Mouse (Mus musculus): Measurements from ENCODE around the gene Arid5b. TPM values are rescaled to one million over a fixed set of nuclear protein-coding genes. Genes with fewer than 3 reads are reported as not detected.

The Arid5b gene
- polyA plus RNA-seq, 1 experiment from 2014 or later, result 27.5 TPM

GRCm38 (mm10) chr10:68058378-68058777 lies 220.2 kb downstream of the Arid5b start:
- WGBS, result 88% methylated on average over 1 of the region's 1 CpGs
- DNase-seq (ENCODE audit: low spot score), result no peak
- Histone ChIP-seq H3K4me2 (ENCODE audit: low read depth, low read length) (no peak overlapping the region), H3K9me3 (replicated peaks; ENCODE audit: control insufficient read depth, low read length) (no peaks in the 10 kb centered on the region), H3K9ac (replicated peaks; ENCODE audit: low read length) (no peak overlapping the region), H3K4me3 (ENCODE audit: low read depth, low read length) (no peak overlapping the region), H3K27ac (replicated peaks; ENCODE audit: low read depth, low read length) (no peak overlapping the region), H3K36me3 (replicated peaks; ENCODE audit: control insufficient read depth, insufficient read depth, low read depth, low read length) (no peaks in the 10 kb centered on the region), H3K4me1 (ENCODE audit: control insufficient read depth, insufficient read depth, low read length) (no peaks in the 10 kb centered on the region), H3K27me3 (ENCODE audit: control insufficient read depth, insufficient read depth, low read length) (no peaks in the 10 kb centered on the region)
- ATAC-seq (replicated peaks; ENCODE audit: insufficient number of reproducible peaks, low FRiP score, low TSS enrichment, low read depth), result no peak

- H3K4me2 ChIP-seq (ENCODE audit: low read depth, low read length), result no peak overlapping the region
- H3K4me1 ChIP-seq (ENCODE audit: control insufficient read depth, insufficient read depth, low read length), result no peaks in the 10 kb centered on the region
- H3K36me3 ChIP-seq (replicated peaks; ENCODE audit: control insufficient read depth, insufficient read depth, low read depth, low read length), result no peaks in the 10 kb centered on the region
- WGBS, result 93% methylated on average over 3 of the region's 3 CpGs
- DNase-seq (ENCODE audit: low spot score) (no peak), ATAC-seq (replicated peaks; ENCODE audit: insufficient number of reproducible peaks, low FRiP score, low TSS enrichment, low read depth) (no peak)
- H3K4me3 ChIP-seq (ENCODE audit: low read depth, low read length), result no peak overlapping the region
- H3K9me3 ChIP-seq (replicated peaks; ENCODE audit: control insufficient read depth, low read length), result no peaks in the 10 kb centered on the region
- no peaks in the 10 kb centered on the region for H3K27me3 ChIP-seq (ENCODE audit: control insufficient read depth, insufficient read depth, low read length)
- no peak overlapping the region for H3K9ac ChIP-seq (replicated peaks; ENCODE audit: low read length)
- H3K27ac ChIP-seq (replicated peaks; ENCODE audit: low read depth, low read length), result no peak overlapping the region
Observed at GRCm38 (mm10) chr10:68057841-68058240, 220.7 kb downstream of the Arid5b start.

- no peak overlapping the region for H3K4me2 ChIP-seq (ENCODE audit: low read depth, low read length)
- no peak overlapping the region for H3K4me3 ChIP-seq (ENCODE audit: low read depth, low read length)
- no peaks in the 10 kb centered on the region for H3K27me3 ChIP-seq (ENCODE audit: control insufficient read depth, insufficient read depth, low read length)
- no peak overlapping the region for H3K9ac ChIP-seq (replicated peaks; ENCODE audit: low read length)
- ATAC-seq (replicated peaks; ENCODE audit: insufficient number of reproducible peaks, low FRiP score, low TSS enrichment, low read depth), result no peak
- no peak overlapping the region for H3K27ac ChIP-seq (replicated peaks; ENCODE audit: low read depth, low read length)
- H3K4me1 ChIP-seq (ENCODE audit: control insufficient read depth, insufficient read depth, low read length), result no peaks in the 10 kb centered on the region
- H3K36me3 ChIP-seq (replicated peaks; ENCODE audit: control insufficient read depth, insufficient read depth, low read depth, low read length), result no peaks in the 10 kb centered on the region
- no peak for DNase-seq (ENCODE audit: low spot score)
- H3K9me3 ChIP-seq (replicated peaks; ENCODE audit: control insufficient read depth, low read length), result no peaks in the 10 kb centered on the region
- WGBS, result 85% methylated on average over 6 of the region's 6 CpGs
Observed at GRCm38 (mm10) chr10:68054706-68055105, 223.8 kb downstream of the Arid5b start.

GRCm38 (mm10) chr10:68054131-68054530 lies 224.4 kb downstream of the Arid5b start:
- H3K36me3 ChIP-seq (replicated peaks; ENCODE audit: control insufficient read depth, insufficient read depth, low read depth, low read length), result no peaks in the 10 kb centered on the region
- H3K27ac ChIP-seq (replicated peaks; ENCODE audit: low read depth, low read length), result no peak overlapping the region
- WGBS, result 82% methylated on average over 5 of the region's 5 CpGs
- H3K4me3 ChIP-seq (ENCODE audit: low read depth, low read length), result no peak overlapping the region
- H3K9me3 ChIP-seq (replicated peaks; ENCODE audit: control insufficient read depth, low read length), result no peaks in the 10 kb centered on the region
- no peak overlapping the region for H3K4me2 ChIP-seq (ENCODE audit: low read depth, low read length)
- no peak for DNase-seq (ENCODE audit: low spot score)
- H3K4me1 ChIP-seq (ENCODE audit: control insufficient read depth, insufficient read depth, low read length), result no peaks in the 10 kb centered on the region
- H3K9ac ChIP-seq (replicated peaks; ENCODE audit: low read length), result no peak overlapping the region
- no peak for ATAC-seq (replicated peaks; ENCODE audit: insufficient number of reproducible peaks, low FRiP score, low TSS enrichment, low read depth)
- no peaks in the 10 kb centered on the region for H3K27me3 ChIP-seq (ENCODE audit: control insufficient read depth, insufficient read depth, low read length)

GRCm38 (mm10) chr10:68052307-68052706 lies 226.2 kb downstream of the Arid5b start:
- H3K27ac ChIP-seq (replicated peaks; ENCODE audit: low read depth, low read length), result no peak overlapping the region
- no peak overlapping the region for H3K9ac ChIP-seq (replicated peaks; ENCODE audit: low read length)
- ATAC-seq (replicated peaks; ENCODE audit: insufficient number of reproducible peaks, low FRiP score, low TSS enrichment, low read depth) (no peak), DNase-seq (ENCODE audit: low spot score) (no peak)
- H3K4me3 ChIP-seq (ENCODE audit: low read depth, low read length), result no peak overlapping the region
- 81% methylated on average over 8 of the region's 8 CpGs for WGBS
- no peaks in the 10 kb centered on the region for H3K9me3 ChIP-seq (replicated peaks; ENCODE audit: control insufficient read depth, low read length)
- H3K4me2 ChIP-seq (ENCODE audit: low read depth, low read length), result no peak overlapping the region
- no peaks in the 10 kb centered on the region for H3K27me3 ChIP-seq (ENCODE audit: control insufficient read depth, insufficient read depth, low read length)
- no peaks in the 10 kb centered on the region for H3K4me1 ChIP-seq (ENCODE audit: control insufficient read depth, insufficient read depth, low read length)
- no peaks in the 10 kb centered on the region for H3K36me3 ChIP-seq (replicated peaks; ENCODE audit: control insufficient read depth, insufficient read depth, low read depth, low read length)

GRCm38 (mm10) chr10:68051316-68051933 lies 227.1 kb downstream of the Arid5b start:
- H3K4me1 ChIP-seq (ENCODE audit: control insufficient read depth, insufficient read depth, low read length), result no peaks in the 10 kb centered on the region
- no peak overlapping the region for H3K4me3 ChIP-seq (ENCODE audit: low read depth, low read length)
- H3K4me2 ChIP-seq (ENCODE audit: low read depth, low read length), result no peak overlapping the region
- no peak overlapping the region for H3K9ac ChIP-seq (replicated peaks; ENCODE audit: low read length)
- ATAC-seq (replicated peaks; ENCODE audit: insufficient number of reproducible peaks, low FRiP score, low TSS enrichment, low read depth) (no peak), DNase-seq (ENCODE audit: low spot score) (no peak)
- WGBS, result 88% methylated on average over 14 of the region's 14 CpGs
- no peak overlapping the region for H3K27ac ChIP-seq (replicated peaks; ENCODE audit: low read depth, low read length)
- H3K27me3 ChIP-seq (ENCODE audit: control insufficient read depth, insufficient read depth, low read length), result no peaks in the 10 kb centered on the region
- H3K36me3 ChIP-seq (replicated peaks; ENCODE audit: control insufficient read depth, insufficient read depth, low read depth, low read length), result no peaks in the 10 kb centered on the region
- no peaks in the 10 kb centered on the region for H3K9me3 ChIP-seq (replicated peaks; ENCODE audit: control insufficient read depth, low read length)

- Histone ChIP-seq H3K4me1 (ENCODE audit: control insufficient read depth, insufficient read depth, low read length) (no peaks in the 10 kb centered on the region), H3K4me3 (ENCODE audit: low read depth, low read length) (no peak overlapping the region), H3K9me3 (replicated peaks; ENCODE audit: control insufficient read depth, low read length) (no peaks in the 10 kb centered on the region), H3K36me3 (replicated peaks; ENCODE audit: control insufficient read depth, insufficient read depth, low read depth, low read length) (no peaks in the 10 kb centered on the region), H3K4me2 (ENCODE audit: low read depth, low read length) (no peak overlapping the region), H3K9ac (replicated peaks; ENCODE audit: low read length) (no peak overlapping the region), H3K27me3 (ENCODE audit: control insufficient read depth, insufficient read depth, low read length) (no peaks in the 10 kb centered on the region), H3K27ac (replicated peaks; ENCODE audit: low read depth, low read length) (no peak overlapping the region)
- ATAC-seq (replicated peaks; ENCODE audit: insufficient number of reproducible peaks, low FRiP score, low TSS enrichment, low read depth), result no peak
- DNase-seq (ENCODE audit: low spot score), result no peak
- WGBS, result 87% methylated on average over 13 of the region's 13 CpGs
Observed at GRCm38 (mm10) chr10:68050882-68051281, 227.7 kb downstream of the Arid5b start.

GRCm38 (mm10) chr10:68048641-68049305 lies 229.8 kb downstream of the Arid5b start:
- H3K4me1 ChIP-seq (ENCODE audit: control insufficient read depth, insufficient read depth, low read length), result no peaks in the 10 kb centered on the region
- H3K27ac ChIP-seq (replicated peaks; ENCODE audit: low read depth, low read length), result no peak overlapping the region
- H3K27me3 ChIP-seq (ENCODE audit: control insufficient read depth, insufficient read depth, low read length), result no peaks in the 10 kb centered on the region
- H3K36me3 ChIP-seq (replicated peaks; ENCODE audit: control insufficient read depth, insufficient read depth, low read depth, low read length), result no peaks in the 10 kb centered on the region
- DNase-seq (ENCODE audit: low spot score) (no peak), ATAC-seq (replicated peaks; ENCODE audit: insufficient number of reproducible peaks, low FRiP score, low TSS enrichment, low read depth) (no peak)
- H3K4me2 ChIP-seq (ENCODE audit: low read depth, low read length), result no peak overlapping the region
- 84% methylated on average over 8 of the region's 8 CpGs for WGBS
- H3K9me3 ChIP-seq (replicated peaks; ENCODE audit: control insufficient read depth, low read length), result no peaks in the 10 kb centered on the region
- no peak overlapping the region for H3K9ac ChIP-seq (replicated peaks; ENCODE audit: low read length)
- H3K4me3 ChIP-seq (ENCODE audit: low read depth, low read length), result no peak overlapping the region

All from embryonic facial prominence, embryonic 11.5 days (tissue).